Mouse (Mus musculus): Measurements from ENCODE around the gene Tpt1. TPM values are rescaled to one million over a fixed set of nuclear protein-coding genes. Genes with fewer than 3 reads are reported as not detected.
"Not testable (repeated sequence)": the region's sequence is repeated elsewhere in the genome, so short reads cannot be mapped to it uniquely, and the experiment has no call there.

The Tpt1 gene
- polyA plus RNA-seq, 1 experiment from 2014 or later: 1,020 TPM

- no peaks in the 10 kb centered on the region; the same call in 1 of the 2 replicates for H3K27me3 ChIP-seq (ENCODE audit: control insufficient read depth, insufficient read depth, low read length)
- no peak for DNase-seq (ENCODE audit: low spot score)
- no peaks in the 10 kb centered on the region; the same call in 1 of the 2 replicates for H3K4me1 ChIP-seq (replicated peaks; ENCODE audit: control insufficient read depth, insufficient read depth, low read length)
- WGBS: 82% methylated on average over 3 of the region's 3 CpGs
- H3K27ac ChIP-seq (ENCODE audit: low read depth, low read length): no peak overlapping the region
- H3K4me2 ChIP-seq (ENCODE audit: low read depth, low read length, severe bottlenecking): no peak overlapping the region
- H3K4me3 ChIP-seq (ENCODE audit: low read depth, low read length): no peak overlapping the region
- H3K9me3 ChIP-seq (ENCODE audit: control insufficient read depth, low read length): no peaks in the 10 kb centered on the region
- H3K36me3 ChIP-seq (ENCODE audit: control insufficient read depth, insufficient read depth, low read length): no peaks in the 10 kb centered on the region
- no peak overlapping the region for H3K9ac ChIP-seq (ENCODE audit: low read length)
- no peak for ATAC-seq (replicated peaks; ENCODE audit: low FRiP score)
Measured at GRCm38 (mm10) chr14:75826851-75827410, 18.0 kb upstream of the Tpt1 start.

GRCm38 (mm10) chr14:75828221-75828620 lies 16.7 kb upstream of the Tpt1 start:
- no peak for DNase-seq (ENCODE audit: low spot score)
- H3K4me2 ChIP-seq (ENCODE audit: low read depth, low read length, severe bottlenecking): no peak overlapping the region

GRCm38 (mm10) chr14:75828866-75829806 lies 15.8 kb upstream of the Tpt1 start:
- Histone ChIP-seq H3K9me3 (ENCODE audit: control insufficient read depth, low read length) (no peaks in the 10 kb centered on the region), H3K4me2 (ENCODE audit: low read depth, low read length, severe bottlenecking) (peak overlapping the region; percentile 49), H3K27me3 (ENCODE audit: control insufficient read depth, insufficient read depth, low read length) (no peaks in the 10 kb centered on the region; the same call in 1 of the 2 replicates), H3K36me3 (ENCODE audit: control insufficient read depth, insufficient read depth, low read length) (no peaks in the 10 kb centered on the region), H3K27ac (ENCODE audit: low read depth, low read length) (no peak overlapping the region), H3K4me1 (replicated peaks; ENCODE audit: control insufficient read depth, insufficient read depth, low read length) (peaks cover 5% of the 10 kb centered on the region), H3K9ac (ENCODE audit: low read length) (0 out of 2 replicates have a peak overlapping the region, but pooled peaks have one; percentile 17), H3K4me3 (ENCODE audit: low read depth, low read length) (peak overlapping the region; percentile 22)
- ATAC-seq (replicated peaks; ENCODE audit: low FRiP score) (peak; percentile 47; the same call in 1 of the 2 replicates), DNase-seq (ENCODE audit: low spot score) (peak; percentile 91)
- 7% methylated on average over 32 of the region's 32 CpGs for WGBS

More at GRCm38 (mm10) chr14:75828221-75828620, 16.7 kb upstream of the Tpt1 start:
- no peaks in the 10 kb centered on the region for H3K36me3 ChIP-seq (ENCODE audit: control insufficient read depth, insufficient read depth, low read length)
- 38% methylated on average over 11 of the region's 11 CpGs for WGBS
- H3K27ac ChIP-seq (ENCODE audit: low read depth, low read length): no peak overlapping the region
- no peaks in the 10 kb centered on the region; the same call in 1 of the 2 replicates for H3K27me3 ChIP-seq (ENCODE audit: control insufficient read depth, insufficient read depth, low read length)
- no peaks in the 10 kb centered on the region for H3K9me3 ChIP-seq (ENCODE audit: control insufficient read depth, low read length)
- H3K4me3 ChIP-seq (ENCODE audit: low read depth, low read length): no peak overlapping the region
- ATAC-seq (replicated peaks; ENCODE audit: low FRiP score): no peak
- peaks cover under 1% of the 10 kb centered on the region for H3K4me1 ChIP-seq (replicated peaks; ENCODE audit: control insufficient read depth, insufficient read depth, low read length)
- no peak overlapping the region for H3K9ac ChIP-seq (ENCODE audit: low read length)

GRCm38 (mm10) chr14:75829817-75830216 lies 15.1 kb upstream of the Tpt1 start:
- H3K36me3 ChIP-seq (ENCODE audit: control insufficient read depth, insufficient read depth, low read length); H3K27me3 ChIP-seq (ENCODE audit: control insufficient read depth, insufficient read depth, low read length); H3K4me2 ChIP-seq (ENCODE audit: low read depth, low read length, severe bottlenecking); DNase-seq (ENCODE audit: low spot score); ATAC-seq (replicated peaks; ENCODE audit: low FRiP score); H3K4me3 ChIP-seq (ENCODE audit: low read depth, low read length); H3K9ac ChIP-seq (ENCODE audit: low read length); H3K9me3 ChIP-seq (ENCODE audit: control insufficient read depth, low read length); H3K4me1 ChIP-seq (replicated peaks; ENCODE audit: control insufficient read depth, insufficient read depth, low read length); H3K27ac ChIP-seq (ENCODE audit: low read depth, low read length): not testable (repeated sequence)
- 61% methylated on average over 14 of the region's 14 CpGs for WGBS

- no peaks in the 10 kb centered on the region for H3K36me3 ChIP-seq (ENCODE audit: control insufficient read depth, insufficient read depth, low read length)
- H3K9me3 ChIP-seq (ENCODE audit: control insufficient read depth, low read length): no peaks in the 10 kb centered on the region
- H3K4me3 ChIP-seq (ENCODE audit: low read depth, low read length): no peak overlapping the region
- DNase-seq (ENCODE audit: low spot score): no peak
- no peak overlapping the region for H3K27ac ChIP-seq (ENCODE audit: low read depth, low read length)
- whole genome bisulfite sequencing: 84% methylated on average over 2 of the region's 2 CpGs
- no peak overlapping the region for H3K9ac ChIP-seq (ENCODE audit: low read length)
- ATAC-seq (replicated peaks; ENCODE audit: low FRiP score): no peak
- H3K27me3 ChIP-seq (ENCODE audit: control insufficient read depth, insufficient read depth, low read length): no peaks in the 10 kb centered on the region; the same call in 1 of the 2 replicates
- peaks cover 11% of the 10 kb centered on the region for H3K4me1 ChIP-seq (replicated peaks; ENCODE audit: control insufficient read depth, insufficient read depth, low read length)
- H3K4me2 ChIP-seq (ENCODE audit: low read depth, low read length, severe bottlenecking): no peak overlapping the region
Measured at GRCm38 (mm10) chr14:75832031-75832430, 12.9 kb upstream of the Tpt1 start.

GRCm38 (mm10) chr14:75832982-75833381 lies 11.9 kb upstream of the Tpt1 start:
- H3K27ac ChIP-seq (ENCODE audit: low read depth, low read length): no peak overlapping the region
- 19% methylated on average over 4 of the region's 4 CpGs for WGBS
- H3K4me3 ChIP-seq (ENCODE audit: low read depth, low read length): peak overlapping the region; percentile 41; the same call in 1 of the 2 replicates
- peak overlapping the region; percentile 95; the same call in 1 of the 2 replicates for H3K4me2 ChIP-seq (ENCODE audit: low read depth, low read length, severe bottlenecking)
- no peaks in the 10 kb centered on the region for H3K36me3 ChIP-seq (ENCODE audit: control insufficient read depth, insufficient read depth, low read length)
- no peaks in the 10 kb centered on the region; the same call in 1 of the 2 replicates for H3K27me3 ChIP-seq (ENCODE audit: control insufficient read depth, insufficient read depth, low read length)
- peaks cover 11% of the 10 kb centered on the region for H3K4me1 ChIP-seq (replicated peaks; ENCODE audit: control insufficient read depth, insufficient read depth, low read length)
- no peaks in the 10 kb centered on the region for H3K9me3 ChIP-seq (ENCODE audit: control insufficient read depth, low read length)
- DNase-seq (ENCODE audit: low spot score): no peak
- ATAC-seq (replicated peaks; ENCODE audit: low FRiP score): no peak
- peak overlapping the region; percentile 75 for H3K9ac ChIP-seq (ENCODE audit: low read length)

- Histone ChIP-seq H3K27ac (ENCODE audit: low read depth, low read length) (peak overlapping the region; percentile 81), H3K4me3 (ENCODE audit: low read depth, low read length) (peak overlapping the region; percentile 41), H3K4me1 (replicated peaks; ENCODE audit: control insufficient read depth, insufficient read depth, low read length) (peaks cover 11% of the 10 kb centered on the region), H3K27me3 (ENCODE audit: control insufficient read depth, insufficient read depth, low read length) (no peaks in the 10 kb centered on the region), H3K9me3 (ENCODE audit: control insufficient read depth, low read length) (no peaks in the 10 kb centered on the region), H3K36me3 (ENCODE audit: control insufficient read depth, insufficient read depth, low read length) (no peaks in the 10 kb centered on the region), H3K9ac (ENCODE audit: low read length) (peak overlapping the region; percentile 75), H3K4me2 (ENCODE audit: low read depth, low read length, severe bottlenecking) (peak overlapping the region; percentile 95)
- WGBS: 7% methylated on average over 12 of the region's 12 CpGs
- peak; percentile 47; the same call in 1 of the 2 replicates for ATAC-seq (replicated peaks; ENCODE audit: low FRiP score)
- DNase-seq (ENCODE audit: low spot score): peak; percentile 73
Measured at GRCm38 (mm10) chr14:75833546-75834250, 11.2 kb upstream of the Tpt1 start.

GRCm38 (mm10) chr14:75834251-75834738 lies 10.6 kb upstream of the Tpt1 start:
- H3K4me1 ChIP-seq (replicated peaks; ENCODE audit: control insufficient read depth, insufficient read depth, low read length): peaks cover 11% of the 10 kb centered on the region; the same call in 1 of the 2 replicates
- no peaks in the 10 kb centered on the region for H3K27me3 ChIP-seq (ENCODE audit: control insufficient read depth, insufficient read depth, low read length)
- WGBS: 0% methylated on average over 10 of the region's 10 CpGs
- no peaks in the 10 kb centered on the region for H3K9me3 ChIP-seq (ENCODE audit: control insufficient read depth, low read length)
- H3K4me2 ChIP-seq (ENCODE audit: low read depth, low read length, severe bottlenecking): peak overlapping the region; percentile 95
- peak overlapping the region; percentile 81 for H3K27ac ChIP-seq (ENCODE audit: low read depth, low read length)
- DNase-seq (ENCODE audit: low spot score) (peak; percentile 74), ATAC-seq (replicated peaks; ENCODE audit: low FRiP score) (peak; percentile 90)
- peak overlapping the region; percentile 41 for H3K4me3 ChIP-seq (ENCODE audit: low read depth, low read length)
- H3K36me3 ChIP-seq (ENCODE audit: control insufficient read depth, insufficient read depth, low read length): no peaks in the 10 kb centered on the region
- peak overlapping the region; percentile 75 for H3K9ac ChIP-seq (ENCODE audit: low read length)
